Mouse (Mus musculus) heart, postnatal 0 days (tissue): ENCODE data around the gene Trpc1. TPM values are rescaled to one million over a fixed set of nuclear protein-coding genes. Genes with fewer than 3 reads are reported as not detected.

ENCODE experiments used
- ATAC-seq: fragments of 200-750 bp; cut with Nextera tagmentation; 2 replicates; pipeline ENCODE4 v1.8.0; 2017; ENCODE audit warnings: low read depth, moderate number of reproducible peaks, moderate library complexity; ENCODE audit not compliant: insufficient read depth
- DNase-seq: peaks from one replicate; pipeline ENCODE4 v3.0.0-alpha.2; 2016; ENCODE audit warnings: low spot score
- H3K27ac ChIP-seq: fragments of 300-500 bp; sonication (generic); 2 replicates; pipeline ENCODE4 v1.5.1; 2014; ENCODE audit warnings: low read depth, mild to moderate bottlenecking
- H3K27me3 ChIP-seq: fragments of 300-500 bp; sonication (generic); 2 replicates; pipeline ENCODE4 v1.6.1; 2014; ENCODE audit warnings: low read length, mixed read lengths; ENCODE audit not compliant: control insufficient read depth, insufficient read depth
- H3K36me3 ChIP-seq: fragments of 300-500 bp; sonication (generic); replicated peaks from 2 replicates; pipeline ENCODE4 v1.6.1; 2014; ENCODE audit warnings: low read length, mixed read lengths; ENCODE audit not compliant: control insufficient read depth, insufficient read depth
- H3K4me1 ChIP-seq: fragments of 300-500 bp; sonication (generic); 2 replicates; pipeline ENCODE4 v1.6.1; 2014; ENCODE audit warnings: antibody characterized with exemption; ENCODE audit not compliant: control insufficient read depth, insufficient read depth
- H3K4me2 ChIP-seq: fragments of 300-500 bp; sonication (generic); 2 replicates; pipeline ENCODE4 v1.6.1; 2014; ENCODE audit warnings: low read depth, mild to moderate bottlenecking, low read length, moderate library complexity
- H3K4me3 ChIP-seq: fragments of 300-500 bp; sonication (generic); 2 replicates; pipeline ENCODE4 v1.5.1; 2014; ENCODE audit warnings: low read depth, low read length
- H3K9ac ChIP-seq: fragments of 300-500 bp; sonication (generic); replicated peaks from 2 replicates; pipeline ENCODE4 v1.6.1; 2014; ENCODE audit warnings: low read depth, low read length, mixed read lengths
- H3K9me3 ChIP-seq: fragments of 300-500 bp; sonication (generic); replicated peaks from 2 replicates; pipeline ENCODE4 v1.6.1; 2016; ENCODE audit warnings: low read length; ENCODE audit not compliant: control insufficient read depth
- CTCF ChIP-seq: IDR thresholded peaks from 2 replicates; pipeline ENCODE4 v1.5.1; 2016; ENCODE audit warnings: antibody characterized with exemption, control low read depth, low read depth
- EP300 ChIP-seq: IDR thresholded peaks from 2 replicates; pipeline ENCODE4 v1.6.1; 2016; ENCODE audit warnings: antibody characterized with exemption, low read depth
- WGBS: fragments of 180-500 bp; shearing (Covaris S2); extraction: QIAGEN DNeasy Blood & Tissue Kit; methylation state at CpG from one replicate; pipeline ENCODE4 v1.1.7; 2014; 5-methylcytosine and 5-hydroxymethylcytosine counted together
- polyA plus RNA-seq: library from polyadenylated mRNA; unstranded; fragments of >200 nt; fragmentation: Nextera tagmentation; extraction: Ambion mirVana; gene quantifications from 2 replicates; pipeline ENCODE4 v1.2.1, GENCODE M21; 2015
- total RNA-seq: library from RNA; depleted of rRNA; stranded (reverse); fragments of >200 nt; gene quantifications from 2 replicates; pipeline ENCODE4 v1.2.3, GENCODE M21; 2014; ENCODE audit warnings: low replicate concordance; rRNA removed

Trpc1 gene
- total and polyA plus RNA-seq, 2 experiments from 2014 or later, result 2.2 to 5.9 TPM

- no peak overlapping the region for H3K9ac ChIP-seq
- 75% methylated on average over 2 of the region's 2 CpGs for WGBS
- no peak overlapping the region for H3K4me2 ChIP-seq
- no peaks in the 10 kb centered on the region for H3K36me3 ChIP-seq
- 0 out of 2 replicates have a peak, but pooled peaks cover 4% of the 10 kb centered on the region for H3K4me1 ChIP-seq
- TF ChIP-seq EP300 (no peak), CTCF (no peak)
- ATAC-seq (peak; percentile 79), DNase-seq (peak; percentile 71)
- H3K4me3 ChIP-seq, result no peak overlapping the region
- no peaks in the 10 kb centered on the region for H3K9me3 ChIP-seq
- H3K27me3 ChIP-seq, result no peaks in the 10 kb centered on the region
- H3K27ac ChIP-seq, result peak overlapping the region; percentile 60; the same call in 1 of the 2 replicates
These were observed 92.2 kb downstream of the Trpc1 start for GRCm38 (mm10) chr9:95657941-95658340.

Other genes with a start within 250 kb of the Trpc1 start
- 22.2 and 27.6 TPM in 2 replicates for gene U2surp, start 238.4 kb downstream of the Trpc1 start, total RNA-seq
- gene U2surp, start 238.4 kb downstream of the Trpc1 start, polyA plus RNA-seq, result 71.9 and 72.1 TPM in 2 replicates
- 6.3 and 9.5 TPM in 2 replicates for gene Paqr9, start 190.7 kb downstream of the Trpc1 start, total RNA-seq
- 5.7 and 5.8 TPM in 2 replicates for gene Paqr9, start 190.7 kb downstream of the Trpc1 start, polyA plus RNA-seq
- 0.58 and 3.4 TPM in 2 replicates for gene Pcolce2, start 112.8 kb downstream of the Trpc1 start, total RNA-seq
- gene Pcolce2, start 112.8 kb downstream of the Trpc1 start, polyA plus RNA-seq, result 2.6 TPM in 2 replicates
- gene Pls1, start 94.9 kb upstream of the Trpc1 start, total RNA-seq, result not detected in 2 replicates
- 0.11 TPM in 2 replicates for gene Pls1, start 94.9 kb upstream of the Trpc1 start, polyA plus RNA-seq
- gene Atr, start 107.2 kb upstream of the Trpc1 start, total RNA-seq, result 13.0 and 15.9 TPM in 2 replicates
- 4.9 and 5.6 TPM in 2 replicates for gene Atr, start 107.2 kb upstream of the Trpc1 start, polyA plus RNA-seq
- 9.7 and 14.0 TPM in 2 replicates for gene Xrn1, start 204.4 kb upstream of the Trpc1 start, total RNA-seq
- gene Xrn1, start 204.4 kb upstream of the Trpc1 start, polyA plus RNA-seq, result 7.4 and 8.8 TPM in 2 replicates